Mouse (Mus musculus): ENCODE results near the gene Sgms1.
"Not testable (repeated sequence)": the region's sequence is repeated elsewhere in the genome, so short reads cannot be mapped to it uniquely, and the experiment has no call there.

DNA sequence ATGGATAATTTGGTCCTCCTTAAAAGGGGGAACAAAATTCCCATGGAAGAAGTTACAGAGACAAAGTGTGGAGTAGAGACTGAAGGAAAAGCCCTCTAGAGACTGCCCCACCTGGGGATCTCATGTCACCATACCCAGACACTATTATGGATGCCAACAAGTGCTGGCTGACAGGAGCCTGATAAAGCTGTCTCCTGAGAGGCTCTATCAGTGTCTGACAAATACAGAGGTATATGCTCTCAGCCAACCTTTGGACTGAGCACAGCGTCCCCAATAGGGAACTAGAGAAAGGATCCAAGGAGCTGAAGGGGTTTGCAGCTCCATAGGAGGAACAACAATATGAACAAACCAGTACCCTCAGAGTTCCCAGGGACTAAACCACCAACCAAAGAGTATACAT lies 304.7 kb downstream of the Sgms1 start:
- TF ChIP-seq CTCF (IDR thresholded peaks at IDR 0.05; ENCODE audit: extremely low read depth, insufficient read depth, insufficient read length, insufficient replicate concordance); POLR2A (IDR thresholded peaks at IDR 0.05; ENCODE audit: low read depth, low read length): not testable (repeated sequence)
